Mouse (Mus musculus): ENCODE measurements at regions not wholly inside any gene's neighbourhood (a gene's known extent, or its start where the extent isn't known, plus 50 kb on each side); places are given as distances from the start of the nearest gene placed in this dataset.

- no peak for TF ChIP-seq CTCF (IDR thresholded peaks at IDR 0.05; ENCODE audit: low read depth)
- Histone ChIP-seq H3K4me3 (ENCODE audit: low read length) (no peak overlapping the region), H3K9ac (replicated peaks; ENCODE audit: low read length) (no peak overlapping the region), H3K27ac (no peak overlapping the region; the same call in 1 of the 2 replicates), H3K4me2 (ENCODE audit: low read depth, low read length) (no peak overlapping the region), H3K27me3 (ENCODE audit: insufficient read depth, low read length) (no peaks in the 10 kb centered on the region), H3K9me3 (ENCODE audit: low read length) (no peaks in the 10 kb centered on the region), H3K4me1 (ENCODE audit: insufficient read depth, low read length) (no peaks in the 10 kb centered on the region), H3K36me3 (ENCODE audit: insufficient read depth, low read length) (no peaks in the 10 kb centered on the region)
- DNase-seq (ENCODE audit: low spot score) (no peak), ATAC-seq (peak; percentile 29; the same call in 1 of the 2 replicates)
- WGBS = 81% methylated on average over 3 of the region's 3 CpGs
Observed at GRCm38 (mm10) chr5:52920251-52920650, 86.4 kb downstream of the Anapc4 start.

- no peak overlapping the region; the same call in 1 of the 2 replicates for H3K27ac ChIP-seq
- WGBS = 75% methylated on average over 7 of the region's 7 CpGs
Observed at GRCm38 (mm10) chr5:52920722-52921264, 87.0 kb downstream of the Anapc4 start.

GRCm38 (mm10) chr5:52925006-52925405 is 91.2 kb downstream of the Anapc4 start:
- Histone ChIP-seq H3K27ac (no peak overlapping the region), H3K36me3 (ENCODE audit: insufficient read depth, low read length) (no peaks in the 10 kb centered on the region), H3K27me3 (ENCODE audit: insufficient read depth, low read length) (no peaks in the 10 kb centered on the region), H3K4me1 (ENCODE audit: insufficient read depth, low read length) (no peaks in the 10 kb centered on the region), H3K9me3 (ENCODE audit: low read length) (no peaks in the 10 kb centered on the region), H3K4me3 (ENCODE audit: low read length) (no peak overlapping the region), H3K4me2 (ENCODE audit: low read depth, low read length) (no peak overlapping the region), H3K9ac (replicated peaks; ENCODE audit: low read length) (no peak overlapping the region)
- 57% methylated on average over 6 of the region's 6 CpGs for WGBS
- no peak for TF ChIP-seq CTCF (IDR thresholded peaks at IDR 0.05; ENCODE audit: low read depth)
- DNase-seq (ENCODE audit: low spot score) (no peak), ATAC-seq (no peak)

More at GRCm38 (mm10) chr5:52920722-52921264, 87.0 kb downstream of the Anapc4 start:
- TF ChIP-seq CTCF (IDR thresholded peaks at IDR 0.05; ENCODE audit: low read depth) = no peak
- no peaks in the 10 kb centered on the region for H3K27me3 ChIP-seq (ENCODE audit: insufficient read depth, low read length)
- H3K4me2 ChIP-seq (ENCODE audit: low read depth, low read length) = no peak overlapping the region
- H3K9me3 ChIP-seq (ENCODE audit: low read length) = no peaks in the 10 kb centered on the region
- no peaks in the 10 kb centered on the region for H3K36me3 ChIP-seq (ENCODE audit: insufficient read depth, low read length)
- H3K4me1 ChIP-seq (ENCODE audit: insufficient read depth, low read length) = no peaks in the 10 kb centered on the region
- no peak overlapping the region for H3K4me3 ChIP-seq (ENCODE audit: low read length)
- DNase-seq (ENCODE audit: low spot score) (no peak), ATAC-seq (no peak)
- no peak overlapping the region for H3K9ac ChIP-seq (replicated peaks; ENCODE audit: low read length)

GRCm38 (mm10) chr5:52929690-52930089 is 95.9 kb downstream of the Anapc4 start:
- DNase-seq (ENCODE audit: low spot score) = no peak
- Histone ChIP-seq H3K9me3 (ENCODE audit: low read length) (no peaks in the 10 kb centered on the region), H3K27ac (no peak overlapping the region), H3K4me1 (ENCODE audit: insufficient read depth, low read length) (no peaks in the 10 kb centered on the region), H3K4me2 (ENCODE audit: low read depth, low read length) (no peak overlapping the region), H3K36me3 (ENCODE audit: insufficient read depth, low read length) (no peaks in the 10 kb centered on the region), H3K9ac (replicated peaks; ENCODE audit: low read length) (no peak overlapping the region), H3K27me3 (ENCODE audit: insufficient read depth, low read length) (no peaks in the 10 kb centered on the region), H3K4me3 (ENCODE audit: low read length) (no peak overlapping the region)
- TF ChIP-seq CTCF (IDR thresholded peaks at IDR 0.05; ENCODE audit: low read depth) = no peak
- no peak for ATAC-seq
- 72% methylated on average over 8 of the region's 8 CpGs for WGBS

GRCm38 (mm10) chr5:52933291-52933690 is 99.5 kb downstream of the Anapc4 start:
- no peak for ATAC-seq
- Histone ChIP-seq H3K27me3 (ENCODE audit: insufficient read depth, low read length) (no peaks in the 10 kb centered on the region), H3K4me2 (ENCODE audit: low read depth, low read length) (no peak overlapping the region), H3K36me3 (ENCODE audit: insufficient read depth, low read length) (no peaks in the 10 kb centered on the region), H3K4me3 (ENCODE audit: low read length) (no peak overlapping the region), H3K27ac (no peak overlapping the region), H3K9me3 (ENCODE audit: low read length) (no peaks in the 10 kb centered on the region), H3K4me1 (ENCODE audit: insufficient read depth, low read length) (no peaks in the 10 kb centered on the region), H3K9ac (replicated peaks; ENCODE audit: low read length) (no peak overlapping the region)
- DNase-seq (ENCODE audit: low spot score) = peak; percentile 47
- no peak for TF ChIP-seq CTCF (IDR thresholded peaks at IDR 0.05; ENCODE audit: low read depth)
- WGBS = 76% methylated on average over 6 of the region's 6 CpGs

GRCm38 (mm10) chr5:52937626-52938025 is 100.3 kb upstream of the Slc34a2 start:
- 78% methylated on average over 1 of the region's 1 CpGs for WGBS
- Histone ChIP-seq H3K27ac (no peak overlapping the region), H3K27me3 (ENCODE audit: insufficient read depth, low read length) (no peaks in the 10 kb centered on the region), H3K36me3 (ENCODE audit: insufficient read depth, low read length) (no peaks in the 10 kb centered on the region), H3K9me3 (ENCODE audit: low read length) (no peaks in the 10 kb centered on the region), H3K4me1 (ENCODE audit: insufficient read depth, low read length) (no peaks in the 10 kb centered on the region), H3K4me2 (ENCODE audit: low read depth, low read length) (no peak overlapping the region), H3K9ac (replicated peaks; ENCODE audit: low read length) (no peak overlapping the region), H3K4me3 (ENCODE audit: low read length) (no peak overlapping the region)
- ATAC-seq (no peak), DNase-seq (ENCODE audit: low spot score) (no peak)
- TF ChIP-seq CTCF (IDR thresholded peaks at IDR 0.05; ENCODE audit: low read depth) = no peak

- Histone ChIP-seq H3K9ac (replicated peaks; ENCODE audit: low read length) (no peak overlapping the region), H3K36me3 (ENCODE audit: insufficient read depth, low read length) (no peaks in the 10 kb centered on the region), H3K9me3 (ENCODE audit: low read length) (no peaks in the 10 kb centered on the region), H3K4me2 (ENCODE audit: low read depth, low read length) (no peak overlapping the region), H3K27ac (no peak overlapping the region), H3K4me3 (ENCODE audit: low read length) (no peak overlapping the region), H3K27me3 (ENCODE audit: insufficient read depth, low read length) (no peaks in the 10 kb centered on the region), H3K4me1 (ENCODE audit: insufficient read depth, low read length) (no peaks in the 10 kb centered on the region)
- 91% methylated on average over 6 of the region's 6 CpGs for WGBS
- ATAC-seq (no peak), DNase-seq (ENCODE audit: low spot score) (no peak)
- TF ChIP-seq CTCF (IDR thresholded peaks at IDR 0.05; ENCODE audit: low read depth) = no peak
Observed at GRCm38 (mm10) chr5:52939994-52940393, 97.9 kb upstream of the Slc34a2 start.
